Mouse (Mus musculus) lung, embryonic 14.5 days (tissue): ENCODE measurements around the gene Atxn1. TPM values are rescaled to one million over a fixed set of nuclear protein-coding genes. Genes with fewer than 3 reads are reported as not detected.

Experiments
- ATAC-seq: fragments of 200-750 bp; cut with Nextera tagmentation; 2 replicates; pipeline ENCODE4 v1.8.0; 2017; ENCODE audit warnings: mild to moderate bottlenecking, moderate TSS enrichment, moderate library complexity; ENCODE audit not compliant: insufficient read depth
- DNase-seq: peaks from one replicate; pipeline ENCODE4 v3.0.0-alpha.2; 2015
- H3K27ac ChIP-seq: fragments of 300-500 bp; sonication (generic); 2 replicates; pipeline ENCODE4 v1.5.1; 2014; ENCODE audit warnings: low read depth, mild to moderate bottlenecking, moderate library complexity
- H3K27me3 ChIP-seq: fragments of 300-500 bp; sonication (generic); 2 replicates; pipeline ENCODE4 v1.6.1; 2014; ENCODE audit warnings: low read length, control low read depth; ENCODE audit not compliant: insufficient read depth
- H3K36me3 ChIP-seq: fragments of 300-500 bp; sonication (generic); 2 replicates; pipeline ENCODE4 v1.6.1; 2014; ENCODE audit warnings: control low read depth; ENCODE audit not compliant: insufficient read depth
- H3K4me1 ChIP-seq: fragments of 300-500 bp; sonication (generic); 2 replicates; pipeline ENCODE4 v1.6.1; 2014; ENCODE audit warnings: antibody characterized with exemption, control low read depth; ENCODE audit not compliant: insufficient read depth
- H3K4me2 ChIP-seq: fragments of 300-500 bp; sonication (generic); 2 replicates; pipeline ENCODE4 v1.6.1; 2014; ENCODE audit warnings: mild to moderate bottlenecking
- H3K4me3 ChIP-seq: fragments of 300-500 bp; sonication (generic); 2 replicates; pipeline ENCODE4 v1.5.1; 2014; ENCODE audit warnings: low read depth, low read length
- H3K9ac ChIP-seq: fragments of 300-500 bp; sonication (generic); 2 replicates; pipeline ENCODE4 v1.6.1; 2014
- H3K9me3 ChIP-seq: fragments of 300-500 bp; sonication (generic); 2 replicates; pipeline ENCODE4 v1.6.1; 2016; ENCODE audit warnings: low read depth, low read length, control low read depth
- CTCF ChIP-seq: IDR thresholded peaks from 2 replicates; pipeline ENCODE4 v1.5.1; 2016; ENCODE audit warnings: antibody characterized with exemption, low read depth
- WGBS: fragments of 180-500 bp; shearing (Covaris S2); extraction: QIAGEN DNeasy Blood & Tissue Kit; methylation state at CpG from one replicate; pipeline ENCODE4 v1.1.7; 2014; 5-methylcytosine and 5-hydroxymethylcytosine counted together
- polyA plus RNA-seq: library from polyadenylated mRNA; unstranded; fragments of >200 nt; fragmentation: Nextera tagmentation; extraction: Ambion mirVana; gene quantifications from 2 replicates; pipeline ENCODE4 v1.2.1, GENCODE M21; 2014

Gene Atxn1
- polyA plus RNA-seq, 1 experiment from 2014 or later, result 3.9 TPM

GRCm38 (mm10) chr13:45514832-45515422 is 449.9 kb downstream of the Atxn1 start:
- no peak overlapping the region for H3K4me2 ChIP-seq
- 32% methylated on average over 8 of the region's 8 CpGs for WGBS
- no peak overlapping the region for H3K9ac ChIP-seq
- peak; percentile 47 for DNase-seq
- no peak for ATAC-seq
- no peaks in the 10 kb centered on the region for H3K36me3 ChIP-seq
- no peaks in the 10 kb centered on the region for H3K27me3 ChIP-seq
- H3K4me1 ChIP-seq, result peaks cover 30% of the 10 kb centered on the region
- H3K4me3 ChIP-seq, result no peak overlapping the region
- no peak for TF ChIP-seq CTCF
- H3K27ac ChIP-seq, result no peak overlapping the region
- no peaks in the 10 kb centered on the region for H3K9me3 ChIP-seq

- H3K4me2 ChIP-seq, result no peak overlapping the region
- no peak for ATAC-seq
- no peaks in the 10 kb centered on the region for H3K27me3 ChIP-seq
- no peaks in the 10 kb centered on the region for H3K36me3 ChIP-seq
- H3K4me3 ChIP-seq, result no peak overlapping the region
- no peak for DNase-seq
- H3K9me3 ChIP-seq, result no peaks in the 10 kb centered on the region
- TF ChIP-seq CTCF, result no peak
- WGBS, result 85% methylated on average over 5 of the region's 5 CpGs
- peaks cover 30% of the 10 kb centered on the region for H3K4me1 ChIP-seq
- H3K9ac ChIP-seq, result no peak overlapping the region
- no peak overlapping the region for H3K27ac ChIP-seq
These were observed 450.7 kb downstream of the Atxn1 start for GRCm38 (mm10) chr13:45514115-45514514.

DNA sequence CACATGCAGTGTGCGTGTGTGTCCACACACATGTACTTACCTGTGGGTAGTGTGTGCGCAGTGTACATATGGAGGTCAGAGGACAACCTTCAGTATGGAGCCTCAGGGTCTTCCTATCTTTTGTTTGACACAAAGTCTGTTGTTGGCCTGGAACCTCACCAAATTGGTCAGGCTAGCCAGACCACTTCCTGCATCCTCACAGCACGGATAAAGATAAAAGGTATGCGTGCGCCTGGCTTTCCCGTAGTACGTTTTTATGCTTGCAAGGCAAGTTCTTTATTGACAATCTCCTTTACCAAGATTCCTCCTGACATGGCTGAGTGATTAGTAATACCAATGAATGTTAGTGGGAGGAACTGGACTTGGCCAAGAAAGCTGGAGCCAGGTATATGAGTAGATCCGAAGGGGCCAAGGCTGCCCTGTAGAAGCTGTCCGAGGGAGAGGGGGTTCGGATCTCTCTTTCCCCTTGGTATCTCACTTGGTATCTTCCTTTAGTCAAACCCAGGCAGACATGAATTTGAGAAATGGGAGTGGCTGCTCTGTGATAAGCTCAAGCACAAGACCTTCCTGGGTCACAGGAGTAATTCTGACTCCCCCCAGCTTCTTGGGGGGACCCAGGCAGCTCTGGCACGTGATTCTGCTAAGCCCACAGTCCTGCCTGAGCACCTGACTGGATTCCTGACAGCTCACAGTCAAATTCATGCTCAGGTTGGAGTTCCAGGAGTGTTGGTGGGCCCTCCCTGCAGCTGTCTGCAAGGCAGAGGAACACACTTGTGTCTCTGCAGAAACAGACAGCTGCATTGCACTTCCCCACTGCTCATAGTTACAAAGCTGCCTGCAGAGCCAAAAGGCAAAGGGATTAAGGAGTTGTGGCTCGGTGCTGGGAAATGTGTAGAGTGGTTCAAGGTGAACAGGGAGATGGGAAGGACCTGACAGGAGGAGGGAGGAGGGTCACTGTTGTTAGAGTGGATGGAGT is 451.5 kb downstream of the Atxn1 start:
- Histone ChIP-seq H3K9me3 (no peaks in the 10 kb centered on the region), H3K4me2 (peak overlapping the region; percentile 6; the same call in 1 of the 2 replicates), H3K27ac (peak overlapping the region; percentile 26; the same call in 1 of the 2 replicates), H3K4me3 (no peak overlapping the region), H3K9ac (no peak overlapping the region), H3K36me3 (no peaks in the 10 kb centered on the region), H3K27me3 (no peaks in the 10 kb centered on the region), H3K4me1 (peaks cover 36% of the 10 kb centered on the region)
- WGBS, result 62% methylated on average over 12 of the region's 12 CpGs
- DNase-seq (no peak), ATAC-seq (no peak)
- TF ChIP-seq CTCF, result no peak

DNA sequence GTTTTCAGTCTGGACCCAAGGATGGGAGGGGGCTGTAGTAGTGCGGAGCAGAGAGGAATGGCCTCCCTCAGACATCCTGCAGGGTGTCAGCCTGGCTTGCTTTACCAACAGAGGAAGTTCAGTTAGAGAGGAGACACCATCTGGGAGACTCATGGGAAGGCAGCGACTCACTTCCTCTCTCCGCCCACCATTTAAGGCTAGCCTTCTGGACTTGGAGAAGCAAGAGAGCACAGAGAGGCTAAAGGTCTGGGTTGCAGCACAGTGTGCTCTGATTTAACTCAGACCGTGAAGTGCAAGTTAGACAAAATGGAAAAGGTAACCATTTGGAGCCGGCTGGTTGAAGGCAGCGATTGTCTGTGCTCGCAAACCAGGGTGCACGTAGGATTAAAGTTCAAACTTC is 452.3 kb downstream of the Atxn1 start:
- TF ChIP-seq CTCF, result no peak
- Histone ChIP-seq H3K36me3 (no peaks in the 10 kb centered on the region), H3K27me3 (no peaks in the 10 kb centered on the region), H3K4me3 (no peak overlapping the region), H3K9me3 (no peaks in the 10 kb centered on the region), H3K4me1 (peaks cover 37% of the 10 kb centered on the region), H3K9ac (no peak overlapping the region), H3K4me2 (0 out of 2 replicates have a peak overlapping the region, but pooled peaks have one; percentile 6), H3K27ac (peak overlapping the region; percentile 52; the same call in 1 of the 2 replicates)
- DNase-seq, result peak; percentile 58
- 70% methylated on average over 8 of the region's 8 CpGs for WGBS
- ATAC-seq, result no peak

GRCm38 (mm10) chr13:45511706-45512435 is 452.9 kb downstream of the Atxn1 start:
- Histone ChIP-seq H3K27me3 (no peaks in the 10 kb centered on the region), H3K4me2 (no peak overlapping the region; the same call in 1 of the 2 replicates), H3K4me3 (no peak overlapping the region), H3K27ac (peak overlapping the region; percentile 52; the same call in 1 of the 2 replicates), H3K4me1 (peaks cover 35% of the 10 kb centered on the region), H3K36me3 (no peaks in the 10 kb centered on the region), H3K9me3 (no peaks in the 10 kb centered on the region), H3K9ac (no peak overlapping the region)
- ATAC-seq, result no peak
- DNase-seq, result no peak
- TF ChIP-seq CTCF, result no peak
- WGBS, result 63% methylated on average over 6 of the region's 6 CpGs

DNA sequence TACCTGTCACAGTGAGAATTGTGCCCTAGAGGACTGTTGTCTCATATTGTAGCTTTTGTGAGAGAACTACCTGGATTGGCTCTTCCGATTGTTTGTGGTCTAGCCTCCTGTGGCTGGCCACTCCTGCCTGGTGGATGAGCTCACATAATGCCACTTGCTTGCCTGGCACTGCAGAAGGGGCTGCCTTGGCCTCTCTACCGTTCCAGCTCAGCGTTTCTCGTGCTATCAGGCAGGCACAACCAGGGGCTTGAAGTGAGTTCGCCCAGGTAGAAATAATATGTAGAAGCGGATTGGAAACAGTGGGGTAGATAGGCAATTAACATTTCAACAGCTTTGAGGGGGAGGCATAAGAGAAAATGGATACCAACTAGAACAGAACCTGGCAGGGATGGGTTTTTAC is 455.4 kb downstream of the Atxn1 start:
- Histone ChIP-seq H3K4me2 (peak overlapping the region; percentile 98), H3K27ac (0 out of 2 replicates have a peak overlapping the region, but pooled peaks have one; percentile 20), H3K36me3 (no peaks in the 10 kb centered on the region), H3K4me1 (peaks cover 24% of the 10 kb centered on the region), H3K9ac (no peak overlapping the region), H3K9me3 (no peaks in the 10 kb centered on the region), H3K27me3 (no peaks in the 10 kb centered on the region), H3K4me3 (0 out of 2 replicates have a peak overlapping the region, but pooled peaks have one; percentile 60)
- TF ChIP-seq CTCF, result no peak
- DNase-seq, result no peak
- 65% methylated on average over 6 of the region's 6 CpGs for WGBS
- ATAC-seq, result no peak
